Mouse (Mus musculus): ENCODE results near the gene Pthlh. TPM values are rescaled to one million over a fixed set of nuclear protein-coding genes. Genes with fewer than 3 reads are reported as not detected.
A peak's percentile ranks its signal among the peaks of the same experiment; 100 is the strongest.
"Not testable (repeated sequence)": the region's sequence is repeated elsewhere in the genome, so short reads cannot be mapped to it uniquely, and the experiment has no call there.

The Pthlh gene
- polyA plus RNA-seq (2015; fragmentation: Nextera tagmentation; extraction: Ambion mirVana): 9.7 and 11.4 TPM in 2 replicates

DNA sequence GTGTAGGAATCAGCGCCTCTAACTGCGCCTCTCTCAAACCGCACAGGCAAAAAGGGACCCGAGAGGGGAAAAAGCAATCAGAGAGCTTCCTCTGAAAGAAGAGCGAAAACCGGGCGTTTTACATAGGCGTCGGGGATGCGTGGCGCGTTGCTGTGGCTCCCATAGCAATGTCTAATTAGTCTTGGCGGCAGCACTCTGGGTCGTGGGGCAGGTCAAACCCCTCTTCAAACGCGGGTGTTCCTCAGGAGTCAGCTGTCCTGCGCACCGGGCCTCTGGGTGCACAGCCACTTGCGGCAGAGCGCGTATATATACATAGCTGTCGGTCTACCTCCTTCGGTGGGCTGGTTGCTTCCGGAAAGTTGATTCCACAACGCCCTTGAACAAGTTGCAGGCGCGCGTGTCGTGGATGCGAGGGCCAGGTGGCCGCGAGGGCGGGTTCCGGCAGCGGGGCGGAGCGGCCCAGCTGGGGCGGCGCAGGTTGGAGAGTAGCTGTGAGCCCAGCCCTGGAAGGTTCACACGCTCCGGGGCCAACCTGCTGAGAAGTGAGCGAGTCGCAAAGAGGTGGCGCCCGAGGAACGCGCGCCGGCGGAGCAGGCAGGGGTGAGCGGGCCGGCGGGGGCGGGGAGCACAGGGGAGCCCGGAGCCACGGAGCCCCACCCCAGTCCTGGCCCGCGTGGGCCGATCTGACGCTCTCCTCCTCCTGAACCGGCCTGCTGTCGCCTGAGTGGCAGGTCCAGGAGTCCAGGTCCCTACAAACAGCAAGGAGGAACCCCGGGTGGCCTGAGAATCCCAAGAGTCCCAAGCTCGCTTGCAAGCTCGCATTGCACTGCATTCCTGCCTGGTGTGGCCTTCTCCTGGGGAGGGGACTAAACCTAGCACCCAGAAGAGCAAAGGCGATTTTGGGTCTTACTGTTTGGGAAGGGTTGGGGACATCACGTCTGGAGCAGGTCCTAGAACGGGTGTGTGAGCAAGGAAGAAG, at the start of gene Pthlh:
TSS of gene Pthlh (minus strand) at position 597 of the 979 bp plus-strand sequence.
- Histone ChIP-seq H3K27me3 (peaks cover 47% of the 10 kb centered on the region), H3K4me3 (peak within 1 kb of the TSS; percentile 52), H3K4me1 (peaks cover 30% of the 10 kb centered on the region), H3K9ac (peak within 1 kb of the TSS; percentile 37), H3K27ac (peak within 1 kb of the TSS; percentile 68), H3K9me3 (no peaks in the 10 kb centered on the region), H3K36me3 (no peaks in the 10 kb centered on the region), H3K4me2 (peak within 1 kb of the TSS; percentile 93)
- ATAC-seq (ENCODE audit: insufficient number of reproducible peaks, low FRiP score, low TSS enrichment, low read depth): peak; percentile 83
- under 1% methylated on average over 68 of the region's 68 CpGs for WGBS

DNA sequence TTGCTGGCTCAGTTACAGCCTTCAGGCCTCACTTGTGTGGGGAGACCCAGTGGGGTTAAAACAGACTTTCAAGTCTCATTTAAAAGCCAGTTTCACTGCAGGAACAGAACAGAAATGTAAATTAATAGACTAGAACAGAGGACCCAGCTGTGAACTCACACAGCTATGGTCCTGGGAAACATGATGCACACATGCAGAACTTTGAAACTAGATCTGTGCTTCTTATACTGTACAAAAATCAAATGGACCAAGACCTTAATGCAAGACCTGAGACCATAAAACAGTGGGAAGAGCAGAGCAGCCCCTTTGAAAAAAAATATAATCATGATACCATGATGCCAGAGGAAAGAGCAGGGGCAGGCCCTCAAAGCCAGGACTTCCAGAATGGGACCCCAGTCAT, 49.3 kb upstream of the Pthlh start:
- H3K27me3 ChIP-seq: no peaks in the 10 kb centered on the region
- H3K4me3 ChIP-seq: no peak overlapping the region
- no peaks in the 10 kb centered on the region for H3K9me3 ChIP-seq
- no peak for ATAC-seq (ENCODE audit: insufficient number of reproducible peaks, low FRiP score, low TSS enrichment, low read depth)
- H3K4me1 ChIP-seq: no peaks in the 10 kb centered on the region
- no peak overlapping the region for H3K9ac ChIP-seq
- no peak overlapping the region for H3K4me2 ChIP-seq
- H3K27ac ChIP-seq: no peak overlapping the region
- H3K36me3 ChIP-seq: no peaks in the 10 kb centered on the region

DNA sequence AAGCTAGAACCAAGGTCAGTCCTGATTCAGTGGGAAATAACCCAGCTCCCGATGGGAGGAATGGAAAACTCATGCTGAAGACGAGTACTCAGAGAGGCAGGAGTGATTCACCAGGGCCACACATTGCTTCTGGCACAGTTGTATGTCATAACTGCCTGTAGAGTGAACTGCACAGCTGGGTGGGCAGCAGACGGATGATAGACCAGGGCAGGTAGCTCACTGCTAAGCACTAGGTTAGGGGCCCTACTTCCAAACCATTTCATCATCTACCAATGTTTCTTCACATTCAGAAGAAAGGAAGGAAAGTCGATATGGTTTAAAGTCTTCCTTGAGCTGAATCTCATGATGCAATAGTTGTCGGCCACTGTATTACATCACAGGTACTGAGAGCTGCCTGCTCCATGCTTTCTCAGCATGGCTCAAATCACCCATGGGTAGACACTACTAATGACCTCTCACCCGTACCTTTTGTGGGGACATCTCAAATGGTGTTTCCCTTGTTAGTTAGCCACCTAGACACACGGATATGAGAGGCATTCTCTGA, 46.5 kb upstream of the Pthlh start:
- H3K4me2 ChIP-seq: no peak overlapping the region
- no peak overlapping the region for H3K4me3 ChIP-seq
- H3K9me3 ChIP-seq: no peaks in the 10 kb centered on the region
- H3K27ac ChIP-seq: no peak overlapping the region
- no peaks in the 10 kb centered on the region for H3K36me3 ChIP-seq
- 81% methylated on average over 7 of the region's 7 CpGs for WGBS
- no peaks in the 10 kb centered on the region for H3K4me1 ChIP-seq
- ATAC-seq (ENCODE audit: insufficient number of reproducible peaks, low FRiP score, low TSS enrichment, low read depth): no peak
- no peaks in the 10 kb centered on the region for H3K27me3 ChIP-seq
- no peak overlapping the region for H3K9ac ChIP-seq

DNA sequence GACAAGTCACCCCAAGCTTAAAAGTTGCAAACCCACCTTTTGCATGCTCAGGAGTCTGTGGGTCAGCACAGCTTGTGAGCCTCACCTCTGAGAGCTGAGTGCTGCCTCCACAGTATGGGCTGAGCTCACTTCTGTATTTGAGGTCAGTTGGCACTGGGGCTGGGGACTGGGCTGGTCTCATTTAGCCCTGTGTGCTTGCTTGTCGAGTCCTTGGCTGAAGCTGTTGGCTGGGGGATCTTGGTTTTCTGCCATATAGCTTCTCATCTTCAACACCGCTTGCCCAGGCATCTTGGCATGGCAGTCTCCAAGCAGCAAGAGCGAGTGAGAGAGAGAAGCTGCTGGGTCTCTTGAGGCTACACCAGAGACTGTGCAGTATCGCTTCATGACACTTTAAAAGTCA, 46.1 kb upstream of the Pthlh start:
- H3K36me3 ChIP-seq: no peaks in the 10 kb centered on the region
- no peaks in the 10 kb centered on the region for H3K4me1 ChIP-seq
- H3K27me3 ChIP-seq: no peaks in the 10 kb centered on the region
- no peak for ATAC-seq (ENCODE audit: insufficient number of reproducible peaks, low FRiP score, low TSS enrichment, low read depth)
- no peak overlapping the region for H3K4me2 ChIP-seq
- H3K9ac ChIP-seq: no peak overlapping the region
- 80% methylated on average over 4 of the region's 4 CpGs for WGBS
- no peaks in the 10 kb centered on the region for H3K9me3 ChIP-seq
- H3K4me3 ChIP-seq: no peak overlapping the region
- no peak overlapping the region for H3K27ac ChIP-seq

DNA sequence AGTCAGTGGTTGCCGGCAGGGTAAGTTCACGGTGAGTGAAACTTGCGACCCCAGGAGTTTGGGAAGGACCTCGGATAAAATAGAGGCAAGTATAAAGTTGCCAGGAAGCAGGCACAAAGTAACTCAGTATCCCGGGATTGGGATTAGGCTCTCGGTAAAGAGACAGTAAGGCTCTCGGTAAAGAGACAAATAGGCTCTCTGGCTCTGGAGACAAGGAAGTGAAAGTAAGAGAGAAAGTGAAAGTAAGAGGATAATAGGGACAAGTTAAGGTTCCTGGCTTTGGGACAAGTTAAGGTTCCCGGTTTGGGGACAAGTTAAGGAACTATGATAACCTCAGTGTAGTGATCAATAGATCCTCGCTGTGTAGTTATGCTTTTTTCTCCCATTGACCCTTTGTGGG, 40.3 kb upstream of the Pthlh start:
- H3K9me3 ChIP-seq: not testable (repeated sequence)

DNA sequence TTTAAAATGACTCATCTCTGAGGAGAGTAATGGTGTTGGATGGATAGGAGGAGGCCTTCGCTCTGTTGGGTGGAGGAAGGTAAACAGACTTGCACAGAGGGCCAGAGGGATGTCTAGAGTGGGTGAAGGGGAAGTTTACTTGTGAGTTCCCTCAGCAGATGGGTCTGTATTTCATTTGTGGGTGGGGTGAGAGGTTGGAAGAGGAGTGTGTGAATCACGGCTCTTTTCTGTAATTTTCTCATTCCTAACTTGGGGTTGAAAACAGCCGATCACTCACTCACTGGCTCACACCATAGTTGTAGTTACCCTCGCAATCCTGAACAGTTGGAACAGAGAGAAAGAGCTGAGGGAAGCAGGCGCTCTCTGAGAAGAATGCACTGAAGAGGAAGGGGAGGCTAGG, 35.6 kb upstream of the Pthlh start:
- Histone ChIP-seq H3K9me3 (no peaks in the 10 kb centered on the region), H3K4me3 (no peak overlapping the region), H3K36me3 (no peaks in the 10 kb centered on the region), H3K27me3 (no peaks in the 10 kb centered on the region), H3K9ac (no peak overlapping the region), H3K4me2 (no peak overlapping the region), H3K4me1 (no peaks in the 10 kb centered on the region), H3K27ac (no peak overlapping the region)
- ATAC-seq (ENCODE audit: insufficient number of reproducible peaks, low FRiP score, low TSS enrichment, low read depth): no peak
- WGBS: 78% methylated on average over 5 of the region's 5 CpGs

More for the DNA sequence above, 40.3 kb upstream of the Pthlh start:
- ATAC-seq (ENCODE audit: insufficient number of reproducible peaks, low FRiP score, low TSS enrichment, low read depth); H3K4me1 ChIP-seq; H3K36me3 ChIP-seq; H3K4me2 ChIP-seq; H3K27ac ChIP-seq; H3K4me3 ChIP-seq; H3K27me3 ChIP-seq; H3K9ac ChIP-seq: not testable (repeated sequence)
- WGBS: 75% methylated on average over 6 of the region's 9 CpGs

DNA sequence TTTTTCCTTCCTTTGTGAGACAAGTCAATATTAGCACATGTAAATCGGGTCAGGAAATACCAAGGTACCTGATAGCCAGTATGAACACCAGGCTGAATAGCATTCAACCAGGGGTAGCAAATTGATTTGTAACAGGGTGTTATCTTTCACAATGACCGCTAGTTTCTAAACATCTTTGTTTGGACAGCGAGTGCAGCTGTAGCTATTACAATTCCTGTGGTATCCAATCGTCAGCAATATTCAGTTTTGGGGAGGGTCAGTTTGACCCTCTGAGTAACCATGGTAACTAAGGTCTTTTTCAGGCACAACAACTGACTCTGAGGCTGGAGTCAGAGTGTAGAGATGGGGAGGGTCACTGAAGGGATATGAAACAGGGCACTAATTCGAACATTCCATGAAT, 15.3 kb upstream of the Pthlh start:
- ATAC-seq (ENCODE audit: insufficient number of reproducible peaks, low FRiP score, low TSS enrichment, low read depth): no peak
- 74% methylated on average over 5 of the region's 5 CpGs for WGBS
- H3K27ac ChIP-seq: no peak overlapping the region

DNA sequence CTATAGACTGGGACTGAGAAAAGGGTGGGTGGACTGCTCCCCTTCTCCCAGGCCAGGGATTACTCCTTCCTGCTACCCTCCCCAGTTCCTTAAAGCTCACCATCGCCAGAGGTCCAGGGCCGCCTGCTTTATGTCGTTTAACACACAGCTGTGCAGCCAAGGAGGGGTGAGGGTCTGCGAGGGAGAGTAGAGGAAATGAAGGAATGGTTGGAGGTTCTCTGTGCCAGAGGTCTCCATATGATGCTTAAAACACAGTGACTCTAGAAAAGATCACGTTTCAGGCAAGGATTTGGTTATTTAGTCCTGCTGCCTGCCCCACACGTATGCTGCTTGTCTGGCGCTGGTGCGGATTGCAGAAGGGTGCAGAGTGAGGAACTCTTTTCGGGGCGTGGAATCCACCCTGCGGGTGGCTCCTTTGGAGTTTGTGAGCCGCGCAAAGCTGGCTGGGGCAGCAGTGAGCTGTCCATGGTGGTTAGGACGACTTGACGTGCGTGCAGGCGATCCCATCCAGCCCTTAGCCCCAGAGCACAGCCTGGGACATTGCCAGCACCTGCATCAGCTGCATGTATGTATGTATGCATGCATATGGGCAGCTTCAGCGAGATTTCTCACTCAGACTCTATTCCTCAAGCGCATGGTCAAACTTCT, 4.3 kb upstream of the Pthlh start:
- WGBS: 2% methylated on average over 19 of the region's 19 CpGs
- ATAC-seq (ENCODE audit: insufficient number of reproducible peaks, low FRiP score, low TSS enrichment, low read depth): 0 out of 2 replicates have a peak, but pooled peaks have one; percentile 21
- peaks cover 48% of the 10 kb centered on the region for H3K27me3 ChIP-seq

More for the DNA sequence above, 15.3 kb upstream of the Pthlh start:
- H3K9ac ChIP-seq: no peak overlapping the region
- H3K4me1 ChIP-seq: no peaks in the 10 kb centered on the region
- H3K4me2 ChIP-seq: no peak overlapping the region
- no peaks in the 10 kb centered on the region for H3K36me3 ChIP-seq
- peaks cover 3% of the 10 kb centered on the region; the same call in 1 of the 2 replicates for H3K9me3 ChIP-seq
- H3K4me3 ChIP-seq: no peak overlapping the region
- H3K27me3 ChIP-seq: no peaks in the 10 kb centered on the region

DNA sequence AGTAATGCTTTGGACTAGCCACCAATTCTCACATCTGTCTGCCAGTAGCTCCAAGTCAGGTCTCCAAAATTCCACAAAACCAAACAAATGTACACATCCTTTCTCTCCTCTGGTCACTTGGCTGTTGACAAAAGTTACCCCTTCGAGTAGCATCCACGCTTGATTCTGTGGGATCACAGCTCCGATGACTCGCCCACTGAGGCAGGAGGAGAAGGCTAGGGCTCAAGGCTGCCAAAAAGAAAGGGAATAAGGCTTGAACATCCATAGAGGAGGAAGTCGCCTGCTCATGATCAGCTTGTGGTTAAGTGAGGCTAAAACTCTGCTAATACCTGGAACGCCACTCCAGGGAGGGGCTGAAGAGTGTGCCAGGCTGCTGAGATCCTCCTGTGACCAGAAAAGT, 2.5 kb upstream of the Pthlh start:
- ATAC-seq (ENCODE audit: insufficient number of reproducible peaks, low FRiP score, low TSS enrichment, low read depth): no peak
- Histone ChIP-seq H3K9ac (no peak overlapping the region), H3K9me3 (no peaks in the 10 kb centered on the region), H3K36me3 (no peaks in the 10 kb centered on the region), H3K4me3 (no peak overlapping the region), H3K4me1 (peaks cover 30% of the 10 kb centered on the region), H3K27ac (no peak overlapping the region), H3K4me2 (no peak overlapping the region), H3K27me3 (peaks cover 55% of the 10 kb centered on the region)
- 82% methylated on average over 6 of the region's 6 CpGs for WGBS

More for the DNA sequence above, 4.3 kb upstream of the Pthlh start:
- no peak overlapping the region for H3K27ac ChIP-seq
- peaks cover 24% of the 10 kb centered on the region for H3K4me1 ChIP-seq
- H3K4me3 ChIP-seq: no peak overlapping the region
- H3K9ac ChIP-seq: no peak overlapping the region
- H3K9me3 ChIP-seq: no peaks in the 10 kb centered on the region
- H3K36me3 ChIP-seq: no peaks in the 10 kb centered on the region
- 0 out of 2 replicates have a peak overlapping the region, but pooled peaks have one; percentile 19 for H3K4me2 ChIP-seq

DNA sequence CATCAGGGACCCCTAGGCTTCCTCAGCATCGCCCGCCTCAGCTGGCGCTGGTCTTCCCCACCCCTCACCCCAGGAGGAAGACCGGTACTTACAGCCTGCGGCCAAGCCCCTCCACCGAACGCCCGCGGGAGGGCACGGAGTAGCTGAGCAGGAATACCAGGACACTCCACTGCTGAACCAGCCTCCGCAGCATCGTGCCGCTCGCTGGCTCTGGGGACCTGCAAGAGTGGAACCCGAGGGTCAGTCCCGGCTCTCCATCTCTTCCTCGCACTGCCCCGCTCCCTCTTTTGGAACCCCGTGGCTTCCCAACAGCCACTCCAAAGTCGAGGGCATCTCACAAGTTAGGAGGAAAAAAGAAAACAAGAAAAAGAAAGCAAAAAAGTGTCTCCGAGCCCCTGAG, 805 bp downstream of the Pthlh start:
- peak overlapping the region; percentile 68 for H3K27ac ChIP-seq
- H3K9me3 ChIP-seq: no peaks in the 10 kb centered on the region
- no peak for ATAC-seq (ENCODE audit: insufficient number of reproducible peaks, low FRiP score, low TSS enrichment, low read depth)

DNA sequence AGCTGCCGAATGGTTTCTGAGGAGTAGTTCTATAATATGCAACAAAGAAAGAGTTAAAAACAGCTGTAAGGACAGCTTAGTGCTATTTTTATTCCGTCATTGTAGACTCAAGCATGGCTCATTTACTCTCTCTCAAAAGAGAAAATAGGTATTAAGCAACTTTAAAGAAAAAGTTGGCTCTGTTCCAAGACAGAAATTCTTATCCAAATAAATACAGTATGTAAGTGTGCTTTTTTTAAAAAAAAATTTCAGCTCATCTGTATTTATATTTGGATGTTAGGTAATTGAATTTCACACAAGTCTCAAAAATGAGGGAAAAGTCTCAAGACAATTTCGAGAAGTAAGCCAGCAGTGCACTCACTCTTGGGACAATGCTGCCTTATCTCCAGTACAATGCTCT, 2.4 kb downstream of the Pthlh start:
- Histone ChIP-seq H3K4me2 (peak overlapping the region; percentile 93; the same call in 1 of the 2 replicates), H3K9ac (no peak overlapping the region), H3K36me3 (no peaks in the 10 kb centered on the region), H3K4me3 (peak overlapping the region; percentile 52), H3K4me1 (peaks cover 19% of the 10 kb centered on the region), H3K27ac (no peak overlapping the region), H3K27me3 (peaks cover 29% of the 10 kb centered on the region), H3K9me3 (no peaks in the 10 kb centered on the region)
- WGBS: 23% methylated on average over 3 of the region's 3 CpGs
- no peak for ATAC-seq (ENCODE audit: insufficient number of reproducible peaks, low FRiP score, low TSS enrichment, low read depth)

More for the DNA sequence above, 805 bp downstream of the Pthlh start:
- no peaks in the 10 kb centered on the region for H3K36me3 ChIP-seq
- H3K9ac ChIP-seq: peak overlapping the region; percentile 37
- H3K4me2 ChIP-seq: peak overlapping the region; percentile 93
- WGBS: 2% methylated on average over 20 of the region's 21 CpGs
- peak overlapping the region; percentile 52 for H3K4me3 ChIP-seq
- H3K27me3 ChIP-seq: peaks cover 41% of the 10 kb centered on the region
- H3K4me1 ChIP-seq: peaks cover 24% of the 10 kb centered on the region

DNA sequence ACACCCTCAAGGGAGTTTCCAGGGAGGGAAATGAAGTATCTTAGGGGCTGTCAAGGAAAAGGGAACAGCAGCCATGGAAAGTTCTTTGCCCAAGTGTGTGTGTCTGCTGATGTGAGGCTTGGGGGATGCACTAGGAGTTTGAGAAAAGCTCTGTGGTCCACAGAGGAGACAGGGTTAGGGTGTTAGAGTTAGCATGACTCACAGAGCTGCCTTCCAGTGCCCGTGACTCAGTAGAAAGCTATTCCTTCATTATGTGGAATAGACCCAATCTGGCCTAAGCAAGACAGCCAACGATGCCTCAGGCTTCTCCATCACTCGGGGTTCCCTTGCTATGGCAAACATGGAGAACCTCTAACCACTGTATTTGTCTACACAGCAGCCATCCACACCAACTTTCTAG, 3.2 kb downstream of the Pthlh start:
- WGBS: 69% methylated on average over 3 of the region's 3 CpGs
- H3K4me3 ChIP-seq: no peak overlapping the region
- H3K27me3 ChIP-seq: peaks cover 21% of the 10 kb centered on the region

More for the DNA sequence above, 3.2 kb downstream of the Pthlh start:
- Histone ChIP-seq H3K9me3 (no peaks in the 10 kb centered on the region), H3K4me1 (peaks cover 19% of the 10 kb centered on the region), H3K9ac (no peak overlapping the region), H3K27ac (no peak overlapping the region), H3K36me3 (no peaks in the 10 kb centered on the region), H3K4me2 (no peak overlapping the region; the same call in 1 of the 2 replicates)
- no peak for ATAC-seq (ENCODE audit: insufficient number of reproducible peaks, low FRiP score, low TSS enrichment, low read depth)

Data from limb, embryonic 15.5 days (tissue).